Mouse (Mus musculus) thymus, adult 2 months (tissue): Measurements from ENCODE around the gene B3glct. TPM values are rescaled to one million over a fixed set of nuclear protein-coding genes. Genes with fewer than 3 reads are reported as not detected.

Source experiments
- DNase-seq: peaks from one replicate; pipeline ENCODE4 v3.0.0; 2021
- H3K27ac ChIP-seq: fragments of 200-500 bp; 2 replicates; pipeline ENCODE4 v1.5.1; 2012; ENCODE audit warnings: low read length, control low read depth; ENCODE audit not compliant: control insufficient read depth, insufficient read depth
- H3K27me3 ChIP-seq: fragments of 200-500 bp; 2 replicates; pipeline ENCODE4 v1.6.1; 2012; ENCODE audit warnings: mild to moderate bottlenecking, low read length, moderate library complexity, mixed read lengths; ENCODE audit not compliant: control insufficient read depth, insufficient read depth
- H3K36me3 ChIP-seq: fragments of 200-500 bp; 2 replicates; pipeline ENCODE4 v1.6.1; 2012; ENCODE audit warnings: mild to moderate bottlenecking, low read length, moderate library complexity; ENCODE audit not compliant: control insufficient read depth, insufficient read depth
- H3K4me1 ChIP-seq: fragments of 200-500 bp; replicated peaks from 2 replicates; pipeline ENCODE4 v1.6.1; 2012; ENCODE audit warnings: low read length; ENCODE audit not compliant: control insufficient read depth, insufficient read depth
- H3K4me3 ChIP-seq: fragments of 200-500 bp; 2 replicates; pipeline ENCODE4 v1.5.1; 2012; ENCODE audit warnings: mild to moderate bottlenecking, low read length, control low read depth, moderate library complexity; ENCODE audit not compliant: control insufficient read depth, insufficient read depth
- CTCF ChIP-seq: fragments of 200-500 bp; IDR thresholded peaks from 2 replicates; pipeline ENCODE4 v1.5.1; 2012; ENCODE audit warnings: mild to moderate bottlenecking, control low read depth, low read length, moderate library complexity, borderline replicate concordance; ENCODE audit not compliant: control insufficient read depth, poor library complexity, insufficient read depth; ENCODE audit errors: extremely low read depth
- POLR2A ChIP-seq: fragments of 200-500 bp; IDR thresholded peaks from 2 replicates; pipeline ENCODE4 v1.6.1; 2012; ENCODE audit warnings: mild to moderate bottlenecking, low read length, control low read depth, moderate library complexity; ENCODE audit not compliant: control insufficient read depth, poor library complexity, insufficient read depth; ENCODE audit errors: extremely low read depth
- WGBS: fragments of 180-500 bp; shearing (Covaris S2); methylation state at CpG from one replicate; pipeline ENCODE4 v1.1.7; 2018; 5-methylcytosine and 5-hydroxymethylcytosine counted together
- polyA plus RNA-seq: library from polyadenylated mRNA; depleted of rRNA; stranded (reverse); fragments of >200 nt; gene quantifications from 2 replicates; pipeline ENCODE4 v1.2.3, GENCODE M21; 2012

Gene B3glct
- polyA plus RNA-seq, 1 experiment, result 4.1 TPM

- TF ChIP-seq CTCF (no peak), POLR2A (no peak)
- 86% methylated on average over 8 of the region's 8 CpGs for WGBS
Measured at GRCm38 (mm10) chr5:149641277-149641892, 36.6 kb upstream of the B3glct start.

GRCm38 (mm10) chr5:149642366-149642765 lies 35.7 kb upstream of the B3glct start:
- WGBS, result 78% methylated on average over 6 of the region's 6 CpGs
- TF ChIP-seq POLR2A, result no peak
- TF ChIP-seq CTCF, result no peak
- Histone ChIP-seq H3K4me1 (no peaks in the 10 kb centered on the region), H3K27ac (no peak overlapping the region), H3K36me3 (no peaks in the 10 kb centered on the region), H3K27me3 (no peaks in the 10 kb centered on the region), H3K4me3 (no peak overlapping the region)
- DNase-seq, result no peak

More at GRCm38 (mm10) chr5:149641277-149641892, 36.6 kb upstream of the B3glct start:
- Histone ChIP-seq H3K4me3 (no peak overlapping the region), H3K27ac (no peak overlapping the region), H3K27me3 (no peaks in the 10 kb centered on the region), H3K4me1 (no peaks in the 10 kb centered on the region), H3K36me3 (no peaks in the 10 kb centered on the region)
- no peak for DNase-seq

- 91% methylated on average over 11 of the region's 11 CpGs for WGBS
- Histone ChIP-seq H3K4me3 (no peak overlapping the region), H3K27me3 (no peaks in the 10 kb centered on the region)
Measured at GRCm38 (mm10) chr5:149642783-149643509, 35.1 kb upstream of the B3glct start.

GRCm38 (mm10) chr5:149647367-149648115 lies 30.5 kb upstream of the B3glct start:
- TF ChIP-seq CTCF, result no peak
- TF ChIP-seq POLR2A, result no peak
- no peak overlapping the region for H3K4me3 ChIP-seq
- 0 out of 2 replicates have a peak, but pooled peaks cover 2% of the 10 kb centered on the region for H3K4me1 ChIP-seq
- DNase-seq, result no peak
- H3K27ac ChIP-seq, result no peak overlapping the region
- no peaks in the 10 kb centered on the region for H3K27me3 ChIP-seq
- H3K36me3 ChIP-seq, result no peaks in the 10 kb centered on the region
- 32% methylated on average over 8 of the region's 8 CpGs for WGBS

More at GRCm38 (mm10) chr5:149642783-149643509, 35.1 kb upstream of the B3glct start:
- Histone ChIP-seq H3K4me1 (no peaks in the 10 kb centered on the region), H3K27ac (no peak overlapping the region), H3K36me3 (no peaks in the 10 kb centered on the region)
- no peak for TF ChIP-seq POLR2A
- TF ChIP-seq CTCF, result no peak
- no peak for DNase-seq

- Histone ChIP-seq H3K36me3 (no peaks in the 10 kb centered on the region), H3K27ac (no peak overlapping the region), H3K4me1 (0 out of 2 replicates have a peak, but pooled peaks cover 2% of the 10 kb centered on the region), H3K4me3 (no peak overlapping the region), H3K27me3 (no peaks in the 10 kb centered on the region)
- no peak for TF ChIP-seq CTCF
- TF ChIP-seq POLR2A, result no peak
- 20% methylated on average over 4 of the region's 4 CpGs for WGBS
- DNase-seq, result no peak
Measured at GRCm38 (mm10) chr5:149648196-149648595, 29.8 kb upstream of the B3glct start.

- 92% methylated on average over 6 of the region's 6 CpGs for WGBS
- Histone ChIP-seq H3K36me3 (no peaks in the 10 kb centered on the region), H3K27ac (no peak overlapping the region), H3K4me3 (no peak overlapping the region), H3K4me1 (0 out of 2 replicates have a peak, but pooled peaks cover 2% of the 10 kb centered on the region), H3K27me3 (no peaks in the 10 kb centered on the region)
- no peak for DNase-seq
- no peak for TF ChIP-seq CTCF
- TF ChIP-seq POLR2A, result no peak
Measured at GRCm38 (mm10) chr5:149648895-149649406, 29.1 kb upstream of the B3glct start.
